Mouse (Mus musculus) heart, postnatal 4 days (tissue): ENCODE data around the gene Apoa1. TPM values are rescaled to one million over a fixed set of nuclear protein-coding genes. Genes with fewer than 3 reads are reported as not detected.

Experiments
- DNase-seq: peaks from one replicate; pipeline ENCODE4 v3.0.0; 2021
- total RNA-seq, 2 experiments: library from RNA; stranded (reverse); gene quantifications; 2 replicates each; pipeline ENCODE4 v1.2.3; 2021

Apoa1 gene
- total RNA-seq, 2 experiments from 2014 or later: 0.45 to 0.61 TPM

- DNase-seq: no peak
These were observed 12.8 kb upstream of the Apoa1 start for GRCm38 (mm10) chr9:46215338-46216322.

- DNase-seq: no peak
These were observed 11.5 kb upstream of the Apoa1 start for GRCm38 (mm10) chr9:46216744-46217470.

DNA sequence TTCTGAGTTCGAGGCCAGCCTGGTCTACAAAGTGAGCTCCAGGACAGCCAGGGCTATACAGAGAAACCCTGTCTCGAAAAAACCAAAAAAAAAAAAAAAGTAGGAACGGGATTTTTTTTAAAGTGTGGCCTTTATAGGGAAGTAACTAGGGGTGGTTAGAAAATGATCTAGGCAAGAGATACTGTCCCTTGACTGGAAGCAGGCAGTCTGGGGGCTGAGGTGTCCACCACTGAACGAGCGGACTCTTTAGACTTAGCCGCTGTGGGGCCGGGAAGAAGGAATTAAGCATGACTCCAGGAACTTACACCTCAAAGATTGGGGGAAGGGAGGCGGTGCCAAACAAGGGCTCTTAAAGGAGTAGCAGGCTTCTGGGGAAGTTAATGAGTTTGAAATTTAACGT is 10.2 kb upstream of the Apoa1 start:
- no peak for DNase-seq

DNA sequence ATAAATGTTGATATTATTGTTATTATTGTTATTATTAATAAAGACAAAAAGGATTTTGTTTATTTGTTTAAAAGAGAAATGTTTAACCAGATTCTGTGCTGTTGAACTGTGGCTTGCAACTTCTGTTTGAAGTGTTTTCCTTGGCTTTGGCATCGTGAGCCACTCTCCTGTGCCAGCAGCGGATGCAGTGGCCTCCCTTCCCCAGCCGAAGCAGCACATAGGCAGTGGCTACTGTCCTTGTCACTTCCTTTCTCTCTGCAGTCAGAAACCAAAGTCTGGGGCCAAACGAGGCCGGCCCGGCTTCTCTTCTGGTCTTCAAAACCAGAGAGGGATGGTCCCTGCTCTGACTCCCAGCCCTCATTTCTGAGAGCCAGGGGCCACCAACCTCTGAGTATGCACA is 5.3 kb upstream of the Apoa1 start:
- DNase-seq: peak; percentile 31

DNA sequence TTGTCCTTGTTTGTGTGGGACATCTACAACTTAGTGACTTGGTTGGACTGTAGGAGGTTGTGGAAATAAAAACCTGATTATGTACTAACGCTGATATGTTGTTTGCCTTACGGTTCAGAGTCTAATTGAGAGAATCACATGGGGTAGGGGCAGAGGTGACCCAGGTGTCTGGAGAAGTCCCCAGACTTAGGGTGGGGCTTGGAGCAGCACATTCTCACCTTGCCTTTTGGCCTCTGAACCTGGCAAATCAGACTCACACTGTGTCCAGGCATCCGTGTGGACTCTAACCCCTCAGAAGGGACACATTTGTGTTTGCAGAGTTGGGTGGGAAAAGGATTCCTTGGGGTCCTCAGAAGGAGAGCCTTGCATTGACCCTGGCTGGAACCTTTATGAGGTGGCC is 4.3 kb upstream of the Apoa1 start:
- no peak for DNase-seq

- DNase-seq: no peak
These were observed 3.3 kb upstream of the Apoa1 start for GRCm38 (mm10) chr9:46224945-46225660.

DNA sequence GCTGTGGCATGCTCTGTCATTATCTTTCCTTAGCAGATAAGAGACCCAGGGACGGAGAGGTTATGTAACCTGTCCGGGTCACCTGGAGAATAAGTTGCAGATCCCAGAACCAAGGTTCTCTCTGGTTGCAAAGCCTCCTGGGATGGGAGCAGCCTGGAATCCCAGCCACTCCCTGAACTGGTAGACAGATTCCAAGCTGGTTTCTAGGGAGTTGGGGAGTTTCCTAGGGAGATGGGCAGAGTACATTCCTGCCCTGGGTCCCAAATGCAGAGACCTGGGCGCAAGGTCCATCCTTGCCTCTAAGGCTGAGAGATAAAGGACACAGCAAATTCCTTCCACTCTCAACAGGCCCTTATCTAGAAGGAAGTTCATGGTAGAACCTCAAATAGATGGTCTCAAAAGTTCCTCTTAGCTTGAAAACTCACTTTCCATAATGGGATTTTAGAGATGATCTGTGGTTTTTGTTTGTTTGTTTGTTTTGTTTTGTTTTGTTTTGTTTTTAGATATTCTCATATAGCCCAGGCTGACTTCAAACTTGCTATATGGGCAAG is 1.2 kb upstream of the Apoa1 start:
- no peak for DNase-seq

GRCm38 (mm10) chr9:46229573-46230449 is 1.4 kb downstream of the Apoa1 start:
- DNase-seq: peak; percentile 89

- no peak for DNase-seq
These were observed 2.1 kb downstream of the Apoa1 start for GRCm38 (mm10) chr9:46230450-46230975.

- no peak for DNase-seq
These were observed 6.8 kb downstream of the Apoa1 start for GRCm38 (mm10) chr9:46235196-46235595.

DNA sequence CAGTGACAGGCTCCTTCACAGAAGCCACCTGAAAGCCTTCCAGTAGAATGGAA is 7.0 kb downstream of the Apoa1 start, which contains the start of gene Apoc3:
TSS of gene Apoc3 (minus strand) at position 41 of the 53 bp plus-strand sequence.
- no peak for DNase-seq

GRCm38 (mm10) chr9:46235649-46236048 is 7.3 kb downstream of the Apoa1 start:
- no peak for DNase-seq

DNA sequence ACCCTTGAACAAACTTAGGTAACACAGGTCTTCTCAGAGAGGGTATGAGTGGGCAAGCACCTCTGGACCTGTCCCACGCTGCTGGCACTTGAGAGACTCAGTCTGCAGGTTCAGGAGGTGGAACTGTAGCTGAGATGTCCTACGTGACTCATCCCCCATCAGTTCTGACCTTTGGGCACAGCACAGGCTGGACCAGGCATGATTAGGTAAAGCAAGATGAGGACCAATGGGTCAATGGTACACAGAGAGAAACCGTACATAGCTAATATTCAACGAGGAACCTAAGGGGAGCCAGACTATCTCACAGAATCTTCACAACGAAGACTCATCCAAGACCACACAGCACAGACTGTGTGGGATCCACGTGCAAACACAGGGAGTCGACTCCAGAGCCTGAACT is 10.5 kb downstream of the Apoa1 start:
- DNase-seq: no peak

- no peak for DNase-seq
These were observed 12.3 kb downstream of the Apoa1 start, which contains the start of gene Apoa4 for GRCm38 (mm10) chr9:46240526-46241153. TSS of gene Apoa4 (plus strand) at chr9:46240696.

- DNase-seq: no peak
These were observed 13.4 kb downstream of the Apoa1 start for GRCm38 (mm10) chr9:46241818-46242217.

DNA sequence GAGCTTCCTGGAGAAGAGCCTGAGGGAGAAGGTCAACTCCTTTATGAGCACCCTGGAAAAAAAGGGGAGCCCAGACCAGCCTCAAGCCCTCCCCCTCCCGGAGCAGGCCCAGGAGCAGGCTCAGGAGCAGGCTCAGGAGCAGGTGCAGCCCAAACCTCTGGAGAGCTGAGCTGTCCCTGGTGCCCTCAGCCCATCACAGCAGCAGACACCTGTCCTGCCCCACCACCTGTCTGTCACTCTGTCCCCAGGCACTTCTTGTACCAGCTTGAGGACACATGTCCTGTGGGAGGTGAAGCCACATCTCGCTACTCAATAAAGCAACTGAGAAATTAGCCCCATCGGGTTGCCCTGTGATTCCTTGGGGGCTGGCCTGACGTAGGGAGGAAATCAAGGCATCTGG is 14.7 kb downstream of the Apoa1 start:
- no peak for DNase-seq

- no peak for DNase-seq
These were observed 15.2 kb downstream of the Apoa1 start for GRCm38 (mm10) chr9:46243584-46243983.

GRCm38 (mm10) chr9:46246752-46247324 is 18.5 kb downstream of the Apoa1 start:
- peak; percentile 78 for DNase-seq

GRCm38 (mm10) chr9:46256177-46256576 is 27.8 kb downstream of the Apoa1 start:
- no peak for DNase-seq

DNA sequence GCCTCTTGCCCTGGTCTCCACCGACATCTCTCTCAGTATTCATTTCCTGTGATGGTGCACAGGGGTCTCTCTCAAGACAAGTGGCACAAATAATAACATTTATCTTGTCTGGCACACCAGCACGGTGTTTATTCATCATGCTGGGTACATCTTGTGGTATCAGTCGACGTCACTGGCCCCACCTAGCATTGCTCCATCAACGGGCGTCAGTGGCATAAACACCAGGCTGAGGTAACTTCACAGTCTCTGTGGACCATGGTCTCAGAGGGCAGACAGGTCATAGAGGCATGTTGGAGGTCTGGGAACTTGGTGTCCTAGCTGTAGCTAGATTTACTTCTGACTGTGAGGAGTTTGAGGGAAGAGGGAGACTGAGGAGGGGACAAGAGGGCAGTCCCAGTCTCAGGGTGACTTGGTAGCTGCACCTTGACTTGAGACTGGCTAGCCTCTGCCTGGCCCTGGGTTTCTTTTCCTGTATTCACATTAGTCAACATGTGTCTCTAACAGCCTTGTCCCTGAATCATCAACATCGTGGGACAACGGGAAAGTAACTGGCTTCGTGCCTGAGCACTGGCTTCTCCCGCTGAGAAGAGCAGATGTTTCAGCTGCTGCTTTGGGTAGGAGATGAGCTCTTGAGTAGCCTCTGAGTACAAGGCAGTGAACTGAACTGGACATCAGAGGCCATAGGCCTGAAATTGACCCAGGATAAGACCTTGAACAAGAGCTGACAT is 28.4 kb downstream of the Apoa1 start:
- no peak for DNase-seq
